Comparison of ENCODE assay signal across 8 mouse cellular contexts in the genomic region with DNA sequence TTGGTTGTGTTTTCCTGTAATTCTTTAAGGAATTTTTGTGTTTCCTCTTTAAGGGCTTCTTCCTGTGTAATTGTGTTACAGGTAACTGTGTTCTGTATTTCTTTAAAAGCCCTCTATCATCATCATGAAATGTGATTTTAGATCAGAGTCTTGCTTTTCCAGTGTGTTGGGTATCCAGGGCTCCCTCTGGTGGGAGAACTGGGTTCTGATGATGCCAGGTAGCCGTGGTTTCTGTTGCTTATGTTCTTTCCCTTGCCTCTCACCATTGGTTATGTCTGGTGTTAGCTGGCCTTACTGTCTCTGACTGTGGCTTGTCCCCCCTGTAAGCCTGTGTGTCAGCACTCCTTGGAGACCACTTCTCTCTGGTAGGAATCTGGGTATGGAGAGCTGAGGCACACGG. TPM values are rescaled to one million over a fixed set of nuclear protein-coding genes. Genes with fewer than 3 reads are reported as not detected.
DNase-seq lines count a peak whose midpoint lies in the region; ATAC-seq and TF ChIP-seq lines count a peak whose summit lies in the region.

No protein-coding gene starts in this region.

- ATAC-seq in cerebellum, adult (ENCODE audit: insufficient number of reproducible peaks, low FRiP score, low TSS enrichment), result no peak
- ATAC-seq in lung, postnatal 0 days, result no peak

- H3K4me3 ChIP-seq in lung, postnatal 0 days (ENCODE audit: low read depth, low read length), result no peak overlapping the region

- no peak overlapping the region for H3K9ac ChIP-seq in lung, postnatal 0 days (replicated peaks; ENCODE audit: low read depth)

- TF ChIP-seq EP300 in lung, postnatal 0 days (IDR thresholded peaks at IDR 0.05), result no peak

- peak; percentile 74 for TF ChIP-seq CTCF in lung, postnatal 0 days (IDR thresholded peaks at IDR 0.05)

- intact Hi-C loops in heart, postnatal 25 days (cut with DNase I), result loop anchor here (10.0 kb wide), 1 partner anchor 461 kb away; no protein-coding TSS in a partner anchor

- no peak overlapping the region for H3K4me2 ChIP-seq in lung, postnatal 0 days (replicated peaks; ENCODE audit: low read depth, low read length)

- H3K36me3 ChIP-seq in lung, postnatal 0 days (ENCODE audit: insufficient read depth, low read length), result peaks cover 29% of the 10 kb centered on the region; the same call in 1 of the 2 replicates

- no peak overlapping the region for H3K27ac ChIP-seq in lung, postnatal 0 days (ENCODE audit: low read length)

- no peaks in the 10 kb centered on the region for H3K27me3 ChIP-seq in lung, postnatal 0 days (replicated peaks; ENCODE audit: insufficient read depth, low read length)

- no peaks in the 10 kb centered on the region for H3K4me1 ChIP-seq in lung, postnatal 0 days (ENCODE audit: insufficient read depth, low read depth, low read length)

- 60% methylated on average over 2 of the region's 2 CpGs for WGBS in lung, postnatal 0 days

- H3K9me3 ChIP-seq in lung, postnatal 0 days (ENCODE audit: low read length), result no peaks in the 10 kb centered on the region

- peak; percentile 18 for DNase-seq in cerebellum, adult 11 months
- peak; percentile 27 for DNase-seq in left cerebral cortex, adult 11 months (ENCODE audit: low spot score)
- DNase-seq in left cerebral cortex, adult 8-10 months (ENCODE audit: low spot score in 2 of 2), result no peak
- peak; percentile 66 for DNase-seq in NIH3T3 (ENCODE audit: low read depth)
- DNase-seq in lung, postnatal 0 days (ENCODE audit: low spot score), result peak; percentile 36
- DNase-seq in urinary bladder, postnatal 10 days (ENCODE audit: low spot score), result no peak
- DNase-seq in heart, postnatal 25 days (ENCODE audit: low spot score), result no peak

RNA-seq across cellular contexts. Expression of a gene that starts 44.5 kb away (rescaled TPM):
- total RNA-seq in left cerebral cortex, adult 8-10 months (2022), result 10 to 100 TPM; 30.1 to 39.2 (median 33.4) TPM
- polyA plus RNA-seq in lung, postnatal 0 days (2015; fragmentation: Nextera tagmentation; extraction: Ambion mirVana), result 6.4 and 7.8 TPM in 2 replicates
- 10 to 100 TPM; 10.7 to 12.0 TPM for total RNA-seq in heart, postnatal 25 days (2021)

RNA-seq across cellular contexts. Expression of a gene that starts 55.8 kb away (rescaled TPM):
- 10 to 100 TPM; 34.4 to 42.8 (median 37.9) TPM for total RNA-seq in left cerebral cortex, adult 8-10 months (2022)
- 0.07 and 0.14 TPM in 2 replicates for polyA plus RNA-seq in lung, postnatal 0 days (2015; fragmentation: Nextera tagmentation; extraction: Ambion mirVana)
- total RNA-seq in heart, postnatal 25 days (2021), result 1 to 10 TPM; 1.2 to 1.8 TPM

Comparison
In these comparisons a context has a peak if more than half of its experiments do, and no peak if none do; other contexts are left out.
1. DNase-seq: peak in cerebellum, adult 11 months (single experiment), left cerebral cortex, adult 11 months (single experiment), NIH3T3 (single experiment) and lung, postnatal 0 days (single experiment); none in left cerebral cortex, adult 8-10 months (0 of 2), urinary bladder, postnatal 10 days (single experiment) and heart, postnatal 25 days (single experiment).
2. RNA of a gene that starts 55.8 kb away (total RNA-seq): 34.4 to 42.8 TPM in left cerebral cortex, adult 8-10 months; 1.2 to 1.8 TPM in heart, postnatal 25 days; every median in the first group is over 10 times any median in the second.